Mouse (Mus musculus): ENCODE measurements at regions not wholly inside any gene's neighbourhood (a gene's known extent, or its start where the extent isn't known, plus 50 kb on each side); places are given as distances from the start of the nearest gene placed in this dataset.

- H3K36me3 ChIP-seq (ENCODE audit: control insufficient read depth, insufficient read depth, low read length): no peaks in the 10 kb centered on the region
- no peak overlapping the region for H3K27ac ChIP-seq (ENCODE audit: low read length)
- H3K27me3 ChIP-seq (ENCODE audit: control insufficient read depth, insufficient read depth, low read depth, low read length): no peaks in the 10 kb centered on the region
- no peak overlapping the region for H3K9ac ChIP-seq (ENCODE audit: low read depth, low read length)
- WGBS: 74% methylated on average over 4 of the region's 4 CpGs
- no peak for ATAC-seq
- H3K9me3 ChIP-seq (replicated peaks; ENCODE audit: control insufficient read depth, low read length, poor library complexity, severe bottlenecking): no peaks in the 10 kb centered on the region
- no peak overlapping the region for H3K4me3 ChIP-seq (ENCODE audit: low read depth, low read length)
- H3K4me1 ChIP-seq (ENCODE audit: control insufficient read depth, insufficient read depth, low read length): peaks cover 11% of the 10 kb centered on the region
- no peak overlapping the region for H3K4me2 ChIP-seq (ENCODE audit: low read length)
Observed at GRCm38 (mm10) chr9:63087195-63087594, 61.6 kb downstream of the Skor1 start.

DNA sequence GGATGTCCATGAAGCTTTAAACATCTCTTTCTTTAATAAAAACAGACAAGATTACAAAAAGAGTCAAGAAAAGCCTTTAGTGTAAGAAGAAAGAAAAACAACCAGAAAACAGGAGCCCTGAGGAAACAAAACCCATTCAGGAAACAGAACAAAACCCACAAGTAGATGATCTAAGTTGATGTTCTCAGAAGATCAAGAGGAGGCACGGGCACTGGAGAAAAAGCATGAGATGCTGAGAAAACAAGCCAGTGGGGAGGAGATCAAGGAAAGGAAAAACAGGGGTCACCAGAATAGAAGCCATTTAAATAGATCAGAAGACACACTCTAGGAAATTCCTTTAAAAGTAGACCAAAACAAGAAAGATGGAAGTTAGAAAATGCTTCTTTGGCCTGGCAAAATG, 62.1 kb downstream of the Skor1 start:
- H3K9me3 ChIP-seq (replicated peaks; ENCODE audit: control insufficient read depth, low read length, poor library complexity, severe bottlenecking): no peaks in the 10 kb centered on the region
- peaks cover 6% of the 10 kb centered on the region for H3K4me1 ChIP-seq (ENCODE audit: control insufficient read depth, insufficient read depth, low read length)
- H3K4me3 ChIP-seq (ENCODE audit: low read depth, low read length): no peak overlapping the region
- no peak overlapping the region for H3K4me2 ChIP-seq (ENCODE audit: low read length)
- no peak overlapping the region for H3K9ac ChIP-seq (ENCODE audit: low read depth, low read length)
- no peak for ATAC-seq
- WGBS: 63% methylated on average over 1 of the region's 1 CpGs
- H3K27ac ChIP-seq (ENCODE audit: low read length): no peak overlapping the region
- no peaks in the 10 kb centered on the region for H3K36me3 ChIP-seq (ENCODE audit: control insufficient read depth, insufficient read depth, low read length)
- H3K27me3 ChIP-seq (ENCODE audit: control insufficient read depth, insufficient read depth, low read depth, low read length): no peaks in the 10 kb centered on the region

DNA sequence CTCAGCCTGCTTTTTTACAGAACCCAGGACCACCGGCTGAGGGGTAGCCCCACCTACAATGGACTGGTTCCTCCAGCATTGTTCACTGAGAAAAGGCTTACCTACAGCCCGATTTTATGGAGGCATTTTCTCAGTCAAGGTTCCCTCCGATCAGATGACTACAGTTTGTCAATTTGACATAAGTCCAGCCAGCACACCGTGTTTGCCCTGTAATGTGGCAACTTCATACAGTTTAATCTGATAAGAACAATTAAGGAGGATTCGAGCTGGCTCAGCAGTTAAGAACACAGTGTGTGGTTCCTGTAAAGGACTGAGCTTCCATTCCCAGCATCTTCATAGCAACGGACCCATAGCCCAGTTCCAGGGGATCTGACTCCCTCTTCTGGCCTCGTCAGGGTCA, 65.9 kb downstream of the Skor1 start:
- no peaks in the 10 kb centered on the region for H3K4me1 ChIP-seq (ENCODE audit: control insufficient read depth, insufficient read depth, low read length)
- H3K27me3 ChIP-seq (ENCODE audit: control insufficient read depth, insufficient read depth, low read depth, low read length): no peaks in the 10 kb centered on the region
- no peak overlapping the region for H3K9ac ChIP-seq (ENCODE audit: low read depth, low read length)
- ATAC-seq: no peak
- H3K27ac ChIP-seq (ENCODE audit: low read length): no peak overlapping the region
- no peaks in the 10 kb centered on the region for H3K9me3 ChIP-seq (replicated peaks; ENCODE audit: control insufficient read depth, low read length, poor library complexity, severe bottlenecking)
- no peaks in the 10 kb centered on the region for H3K36me3 ChIP-seq (ENCODE audit: control insufficient read depth, insufficient read depth, low read length)
- no peak overlapping the region for H3K4me2 ChIP-seq (ENCODE audit: low read length)
- H3K4me3 ChIP-seq (ENCODE audit: low read depth, low read length): no peak overlapping the region
- 90% methylated on average over 7 of the region's 7 CpGs for WGBS

DNA sequence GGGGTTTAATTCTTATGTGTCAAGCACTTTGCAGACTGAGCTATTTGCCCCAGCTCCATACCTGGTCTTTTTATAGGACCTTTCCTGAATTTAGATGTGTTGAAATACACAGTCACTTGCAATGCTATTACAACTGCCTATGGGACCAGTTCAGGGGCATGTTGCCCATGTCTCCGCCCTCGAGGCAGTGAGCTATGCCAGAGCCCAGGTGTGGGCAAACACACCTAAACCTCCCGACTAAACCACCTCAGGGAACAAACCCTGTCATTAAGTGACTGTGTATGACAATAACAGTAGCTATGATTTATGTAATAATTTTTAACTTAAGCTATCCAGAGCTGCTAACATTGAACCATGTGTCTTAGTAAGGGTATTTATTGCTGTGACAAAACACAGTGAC, 66.5 kb downstream of the Skor1 start:
- H3K27me3 ChIP-seq (ENCODE audit: control insufficient read depth, insufficient read depth, low read depth, low read length): no peaks in the 10 kb centered on the region
- WGBS: 88% methylated on average over 3 of the region's 3 CpGs
- H3K36me3 ChIP-seq (ENCODE audit: control insufficient read depth, insufficient read depth, low read length): no peaks in the 10 kb centered on the region
- H3K4me2 ChIP-seq (ENCODE audit: low read length): no peak overlapping the region
- ATAC-seq: no peak
- no peaks in the 10 kb centered on the region for H3K4me1 ChIP-seq (ENCODE audit: control insufficient read depth, insufficient read depth, low read length)
- no peak overlapping the region for H3K4me3 ChIP-seq (ENCODE audit: low read depth, low read length)
- H3K9ac ChIP-seq (ENCODE audit: low read depth, low read length): no peak overlapping the region
- no peak overlapping the region for H3K27ac ChIP-seq (ENCODE audit: low read length)
- no peaks in the 10 kb centered on the region for H3K9me3 ChIP-seq (replicated peaks; ENCODE audit: control insufficient read depth, low read length, poor library complexity, severe bottlenecking)

- no peak overlapping the region for H3K4me2 ChIP-seq (ENCODE audit: low read length)
- no peaks in the 10 kb centered on the region for H3K27me3 ChIP-seq (ENCODE audit: control insufficient read depth, insufficient read depth, low read depth, low read length)
- H3K27ac ChIP-seq (ENCODE audit: low read length): no peak overlapping the region
- H3K4me1 ChIP-seq (ENCODE audit: control insufficient read depth, insufficient read depth, low read length): peaks cover under 1% of the 10 kb centered on the region; the same call in 1 of the 2 replicates
- no peak overlapping the region for H3K9ac ChIP-seq (ENCODE audit: low read depth, low read length)
- ATAC-seq: no peak
- H3K9me3 ChIP-seq (replicated peaks; ENCODE audit: control insufficient read depth, low read length, poor library complexity, severe bottlenecking): no peaks in the 10 kb centered on the region
- 86% methylated on average over 5 of the region's 5 CpGs for WGBS
- no peak overlapping the region for H3K4me3 ChIP-seq (ENCODE audit: low read depth, low read length)
- no peaks in the 10 kb centered on the region for H3K36me3 ChIP-seq (ENCODE audit: control insufficient read depth, insufficient read depth, low read length)
Observed at GRCm38 (mm10) chr9:63080406-63080805, 68.4 kb downstream of the Skor1 start.

GRCm38 (mm10) chr9:63075252-63075651, 73.5 kb downstream of the Skor1 start:
- peaks cover 8% of the 10 kb centered on the region for H3K4me1 ChIP-seq (ENCODE audit: control insufficient read depth, insufficient read depth, low read length)

GRCm38 (mm10) chr9:63074803-63075202, 74.0 kb downstream of the Skor1 start:
- Histone ChIP-seq H3K27ac (ENCODE audit: low read length) (no peak overlapping the region), H3K4me1 (ENCODE audit: control insufficient read depth, insufficient read depth, low read length) (peaks cover 8% of the 10 kb centered on the region), H3K9me3 (replicated peaks; ENCODE audit: control insufficient read depth, low read length, poor library complexity, severe bottlenecking) (no peaks in the 10 kb centered on the region), H3K27me3 (ENCODE audit: control insufficient read depth, insufficient read depth, low read depth, low read length) (no peaks in the 10 kb centered on the region), H3K4me2 (ENCODE audit: low read length) (no peak overlapping the region), H3K9ac (ENCODE audit: low read depth, low read length) (no peak overlapping the region), H3K36me3 (ENCODE audit: control insufficient read depth, insufficient read depth, low read length) (no peaks in the 10 kb centered on the region), H3K4me3 (ENCODE audit: low read depth, low read length) (no peak overlapping the region)
- ATAC-seq: no peak
- 35% methylated on average over 7 of the region's 7 CpGs for WGBS

More at GRCm38 (mm10) chr9:63075252-63075651, 73.5 kb downstream of the Skor1 start:
- Histone ChIP-seq H3K9ac (ENCODE audit: low read depth, low read length) (no peak overlapping the region), H3K9me3 (replicated peaks; ENCODE audit: control insufficient read depth, low read length, poor library complexity, severe bottlenecking) (no peaks in the 10 kb centered on the region), H3K4me2 (ENCODE audit: low read length) (no peak overlapping the region), H3K36me3 (ENCODE audit: control insufficient read depth, insufficient read depth, low read length) (no peaks in the 10 kb centered on the region), H3K27me3 (ENCODE audit: control insufficient read depth, insufficient read depth, low read depth, low read length) (no peaks in the 10 kb centered on the region), H3K4me3 (ENCODE audit: low read depth, low read length) (no peak overlapping the region), H3K27ac (ENCODE audit: low read length) (no peak overlapping the region)
- WGBS: 12% methylated on average over 5 of the region's 5 CpGs
- no peak for ATAC-seq

DNA sequence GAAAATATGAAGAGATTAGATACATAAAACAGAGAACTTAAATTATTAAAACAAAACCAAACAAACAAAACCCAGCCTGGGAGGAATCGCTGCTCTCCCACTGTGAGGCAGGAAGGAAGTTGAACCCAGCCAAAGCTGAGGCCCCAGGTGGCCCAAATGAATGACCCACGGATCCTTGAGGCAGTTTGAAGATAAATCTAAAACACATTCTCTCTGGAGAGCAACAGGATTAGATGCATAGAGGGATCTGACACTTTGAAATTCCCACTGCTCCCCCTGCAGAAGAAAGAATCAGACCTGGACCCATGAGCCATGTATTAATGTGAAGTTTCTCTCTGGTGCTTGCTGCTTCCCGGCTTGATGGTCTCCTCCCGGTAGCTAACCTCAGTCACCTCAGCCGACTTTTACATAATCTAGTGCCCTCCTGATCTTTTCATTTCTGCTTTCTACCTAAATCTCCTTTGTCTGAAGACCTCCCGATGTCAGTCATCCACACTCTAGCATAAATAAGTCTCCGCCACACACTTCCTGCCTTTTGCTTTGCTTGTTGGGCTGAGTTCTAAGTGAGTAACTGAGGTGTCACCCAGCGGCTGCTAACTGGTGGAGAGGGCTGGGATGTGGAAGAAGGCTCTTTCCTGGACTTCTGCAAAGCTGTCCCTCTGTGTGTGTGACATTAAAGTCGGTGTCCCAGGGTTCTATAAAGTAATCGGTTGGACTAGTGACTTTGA, 74.6 kb downstream of the Skor1 start:
- no peak overlapping the region for H3K4me3 ChIP-seq (ENCODE audit: low read depth, low read length)
- WGBS: 19% methylated on average over 10 of the region's 10 CpGs
- H3K27ac ChIP-seq (ENCODE audit: low read length): 0 out of 2 replicates have a peak overlapping the region, but pooled peaks have one; percentile 24
- no peak overlapping the region for H3K4me2 ChIP-seq (ENCODE audit: low read length)
- H3K27me3 ChIP-seq (ENCODE audit: control insufficient read depth, insufficient read depth, low read depth, low read length): no peaks in the 10 kb centered on the region
- H3K9ac ChIP-seq (ENCODE audit: low read depth, low read length): no peak overlapping the region
- no peak for ATAC-seq
- H3K9me3 ChIP-seq (replicated peaks; ENCODE audit: control insufficient read depth, low read length, poor library complexity, severe bottlenecking): no peaks in the 10 kb centered on the region
- no peaks in the 10 kb centered on the region for H3K36me3 ChIP-seq (ENCODE audit: control insufficient read depth, insufficient read depth, low read length)
- H3K4me1 ChIP-seq (ENCODE audit: control insufficient read depth, insufficient read depth, low read length): peaks cover 8% of the 10 kb centered on the region

GRCm38 (mm10) chr9:63071032-63071431, 77.7 kb downstream of the Skor1 start:
- ATAC-seq: no peak
- 61% methylated on average over 6 of the region's 6 CpGs for WGBS
- H3K4me2 ChIP-seq (ENCODE audit: low read length): no peak overlapping the region

More at GRCm38 (mm10) chr9:63071032-63071431, 77.7 kb downstream of the Skor1 start:
- no peak overlapping the region for H3K27ac ChIP-seq (ENCODE audit: low read length)
- H3K36me3 ChIP-seq (ENCODE audit: control insufficient read depth, insufficient read depth, low read length): no peaks in the 10 kb centered on the region
- peaks cover 8% of the 10 kb centered on the region for H3K4me1 ChIP-seq (ENCODE audit: control insufficient read depth, insufficient read depth, low read length)
- H3K9me3 ChIP-seq (replicated peaks; ENCODE audit: control insufficient read depth, low read length, poor library complexity, severe bottlenecking): no peaks in the 10 kb centered on the region
- H3K27me3 ChIP-seq (ENCODE audit: control insufficient read depth, insufficient read depth, low read depth, low read length): no peaks in the 10 kb centered on the region
- H3K9ac ChIP-seq (ENCODE audit: low read depth, low read length): no peak overlapping the region
- H3K4me3 ChIP-seq (ENCODE audit: low read depth, low read length): no peak overlapping the region
